Mouse (Mus musculus) ES-Bruce4 (cell line): ENCODE results near the gene Ldb1. TPM values are rescaled to one million over a fixed set of nuclear protein-coding genes. Genes with fewer than 3 reads are reported as not detected.
A peak's percentile ranks its signal among the peaks of the same experiment; 100 is the strongest.

Experiments
- H3K27ac ChIP-seq: 2 replicates; pipeline ENCODE4 v1.5.1; 2012; ENCODE audit warnings: low read length, inconsistent platforms; ENCODE audit not compliant: insufficient read depth
- H3K27me3 ChIP-seq: 2 replicates; pipeline ENCODE4 v1.6.1; 2012; ENCODE audit warnings: mild to moderate bottlenecking, low read length, inconsistent platforms; ENCODE audit not compliant: control insufficient read depth, poor library complexity, insufficient read depth, severe bottlenecking
- H3K36me3 ChIP-seq: 2 replicates; pipeline ENCODE4 v1.6.1; 2012; ENCODE audit warnings: inconsistent platforms, mild to moderate bottlenecking, low read length, moderate library complexity; ENCODE audit not compliant: control insufficient read depth, poor library complexity, insufficient read depth, severe bottlenecking
- H3K4me1 ChIP-seq: one replicate; pipeline ENCODE4 v1.8.1; 2011; ENCODE audit warnings: low read length; ENCODE audit not compliant: control insufficient read depth, insufficient read depth
- H3K4me3 ChIP-seq: 2 replicates; pipeline ENCODE4 v1.5.1; 2011; ENCODE audit warnings: low read depth, mild to moderate bottlenecking, low read length
- H3K9ac ChIP-seq: 2 replicates; pipeline ENCODE4 v1.6.1; 2012; ENCODE audit warnings: low read depth, mild to moderate bottlenecking, inconsistent platforms; ENCODE audit not compliant: poor library complexity, severe bottlenecking
- H3K9me3 ChIP-seq: replicated peaks from 2 replicates; pipeline ENCODE4 v1.6.1; 2012; ENCODE audit warnings: mild to moderate bottlenecking, low read length, inconsistent platforms; ENCODE audit not compliant: control insufficient read depth, poor library complexity, insufficient read depth, severe bottlenecking
- CTCF ChIP-seq: IDR thresholded peaks from one replicate; pipeline ENCODE4 v1.8.1; 2011; ENCODE audit warnings: low read depth, low read length
- EP300 ChIP-seq: IDR thresholded peaks from 2 replicates; pipeline ENCODE4 v1.6.1; 2011; ENCODE audit warnings: low read depth, low read length; ENCODE audit not compliant: insufficient read depth
- POLR2A ChIP-seq: IDR thresholded peaks from one replicate; pipeline ENCODE4 v1.8.1; 2011; ENCODE audit warnings: low read length; ENCODE audit not compliant: insufficient read depth
- polyA plus RNA-seq: library from polyadenylated mRNA; stranded (reverse); fragments of >200 nt; gene quantifications from 2 replicates; pipeline ENCODE4 v1.2.4, GENCODE M21; 2011; ENCODE audit warnings: low read depth; ENCODE audit not compliant: missing spikeins, insufficient read depth, insufficient read length

Ldb1 gene
- polyA plus RNA-seq, 1 experiment, result 146 TPM

DNA sequence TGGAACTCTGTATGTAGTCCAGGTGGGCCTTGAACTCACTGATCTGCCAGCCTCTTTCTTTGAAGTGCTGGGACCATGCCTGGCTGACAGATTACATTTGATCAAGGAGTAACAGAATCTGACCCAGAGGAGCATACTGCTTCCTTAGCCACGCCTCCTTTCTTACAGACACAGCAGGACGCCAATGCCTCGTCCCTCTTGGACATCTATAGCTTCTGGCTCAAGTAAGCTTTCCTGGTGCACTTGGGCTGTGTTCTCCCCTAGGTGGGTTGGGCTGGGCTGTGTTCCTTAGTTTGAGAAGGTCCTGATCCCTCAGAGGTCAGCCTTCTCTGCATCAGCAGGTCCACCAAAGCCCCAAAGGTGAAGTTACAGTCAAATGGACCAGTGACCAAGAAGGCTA, 33.5 kb upstream of the Ldb1 start:
- Histone ChIP-seq H3K9me3 (no peaks in the 10 kb centered on the region), H3K4me1 (peaks cover 3% of the 10 kb centered on the region), H3K4me3 (no peak overlapping the region), H3K27me3 (no peaks in the 10 kb centered on the region), H3K27ac (no peak overlapping the region), H3K9ac (no peak overlapping the region), H3K36me3 (peaks cover 49% of the 10 kb centered on the region)
- TF ChIP-seq POLR2A (no peak), CTCF (no peak)

DNA sequence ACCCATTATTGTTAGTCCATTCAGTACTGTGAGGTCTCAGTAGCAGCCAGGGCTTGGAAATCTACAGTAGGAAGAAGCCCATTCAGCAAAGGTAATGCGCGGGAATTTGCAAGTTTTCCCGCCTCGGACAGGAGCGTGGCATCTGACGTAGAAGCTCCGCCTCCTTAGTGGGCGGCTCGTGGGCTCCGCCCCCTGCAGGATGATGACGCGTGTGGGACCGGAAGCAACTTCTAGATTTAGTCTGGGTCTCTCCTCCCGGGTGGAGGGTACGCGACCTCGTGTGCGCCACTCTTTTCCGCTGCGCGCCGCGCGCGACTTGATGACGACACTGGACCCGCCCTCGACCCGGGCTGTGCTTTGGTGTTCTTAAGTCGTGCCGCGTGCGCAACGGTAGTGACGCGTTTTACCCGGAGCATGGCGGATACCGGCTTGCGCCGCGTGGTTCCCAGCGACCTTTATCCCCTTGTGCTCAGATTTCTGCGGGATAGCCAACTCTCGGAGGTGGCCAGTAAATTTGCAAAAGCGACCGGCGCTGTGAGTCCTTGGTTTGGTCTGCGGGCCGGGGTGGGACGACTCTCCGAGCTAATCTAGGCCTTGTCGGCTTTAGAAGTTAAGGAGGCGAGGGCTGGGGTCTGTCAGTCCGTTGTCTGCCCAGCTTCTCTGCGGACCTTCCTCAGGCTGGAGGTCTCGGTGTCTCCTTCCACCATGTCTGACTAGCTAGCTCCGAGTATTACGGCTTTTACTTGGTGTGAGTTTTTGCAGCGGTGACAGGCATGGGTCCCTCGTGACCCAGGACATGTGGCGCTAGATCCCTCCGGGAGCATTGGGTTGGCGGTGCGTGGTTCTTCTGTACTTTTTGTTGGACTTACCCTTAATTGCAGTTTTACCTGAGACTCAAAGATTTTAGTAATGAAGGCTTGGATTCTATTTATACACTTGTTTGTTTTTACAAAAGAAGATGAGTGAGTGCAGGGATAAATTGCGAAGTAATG, 30.9 kb upstream of the Ldb1 start, which contains the start of gene Nolc1:
TSS of gene Nolc1 (plus strand) at position 248 of the 992 bp plus-strand sequence.
- Histone ChIP-seq H3K36me3 (peaks cover 31% of the 10 kb centered on the region), H3K9me3 (no peaks in the 10 kb centered on the region), H3K4me3 (peak within 1 kb of the TSS; percentile 91), H3K9ac (peak within 1 kb of the TSS; percentile 73), H3K4me1 (peaks cover 5% of the 10 kb centered on the region), H3K27ac (peak within 1 kb of the TSS; percentile 89), H3K27me3 (no peaks in the 10 kb centered on the region)
- TF ChIP-seq POLR2A (peak; percentile 31), CTCF (no peak)

DNA sequence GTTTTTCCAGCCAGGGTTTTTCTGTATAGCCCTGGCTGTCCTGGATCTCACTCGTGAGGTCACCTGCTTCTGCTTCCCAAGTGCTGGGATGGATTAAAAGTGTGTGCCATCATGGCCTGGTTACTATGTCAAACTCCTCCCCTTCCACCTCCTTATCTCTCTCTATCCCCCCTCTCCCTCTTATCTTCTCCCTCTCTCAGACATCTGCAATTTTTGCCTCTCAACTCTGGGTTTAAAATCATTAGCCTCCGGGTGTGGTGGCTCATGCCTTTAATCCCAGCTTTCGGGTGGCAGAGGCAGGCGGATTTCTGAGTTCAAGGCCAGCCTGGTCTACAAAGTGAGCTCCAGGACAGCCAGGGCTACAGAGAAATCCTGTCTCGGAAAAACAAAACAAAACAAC, 29.3 kb upstream of the Ldb1 start:
- no peaks in the 10 kb centered on the region for H3K9me3 ChIP-seq
- peaks cover 29% of the 10 kb centered on the region for H3K36me3 ChIP-seq
- TF ChIP-seq POLR2A (no peak), CTCF (no peak), EP300 (no peak)
- H3K27me3 ChIP-seq, result no peaks in the 10 kb centered on the region
- peak overlapping the region; percentile 33 for H3K9ac ChIP-seq
- H3K4me3 ChIP-seq, result no peak overlapping the region
- peaks cover 5% of the 10 kb centered on the region for H3K4me1 ChIP-seq
- H3K27ac ChIP-seq, result peak overlapping the region; percentile 98

DNA sequence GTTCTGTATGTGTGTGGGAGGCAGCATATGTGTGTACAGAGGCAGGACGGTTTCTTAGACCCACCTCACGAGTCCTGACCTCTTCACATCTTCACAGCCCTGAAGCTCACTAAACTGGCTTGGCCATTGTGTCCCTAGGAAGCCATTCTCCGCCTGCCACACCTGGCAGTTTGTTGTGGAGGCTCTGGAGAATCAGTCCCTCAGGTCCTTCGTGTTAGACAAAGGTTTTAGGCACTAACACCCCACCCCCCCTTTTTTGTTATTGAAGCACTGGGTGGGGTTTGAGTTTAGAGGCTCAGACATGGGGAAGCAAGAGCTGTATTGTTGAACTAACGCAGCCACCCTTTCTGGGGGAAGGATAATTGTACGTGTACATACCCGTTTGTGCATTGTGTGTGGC, 28.3 kb upstream of the Ldb1 start:
- peak overlapping the region; percentile 33; the same call in 1 of the 2 replicates for H3K9ac ChIP-seq
- H3K4me3 ChIP-seq, result no peak overlapping the region
- no peaks in the 10 kb centered on the region for H3K9me3 ChIP-seq
- peaks cover 27% of the 10 kb centered on the region for H3K36me3 ChIP-seq
- peak overlapping the region; percentile 98 for H3K27ac ChIP-seq
- H3K4me1 ChIP-seq, result peaks cover 5% of the 10 kb centered on the region
- TF ChIP-seq POLR2A, result no peak
- peak; percentile 87 for TF ChIP-seq EP300
- H3K27me3 ChIP-seq, result no peaks in the 10 kb centered on the region

DNA sequence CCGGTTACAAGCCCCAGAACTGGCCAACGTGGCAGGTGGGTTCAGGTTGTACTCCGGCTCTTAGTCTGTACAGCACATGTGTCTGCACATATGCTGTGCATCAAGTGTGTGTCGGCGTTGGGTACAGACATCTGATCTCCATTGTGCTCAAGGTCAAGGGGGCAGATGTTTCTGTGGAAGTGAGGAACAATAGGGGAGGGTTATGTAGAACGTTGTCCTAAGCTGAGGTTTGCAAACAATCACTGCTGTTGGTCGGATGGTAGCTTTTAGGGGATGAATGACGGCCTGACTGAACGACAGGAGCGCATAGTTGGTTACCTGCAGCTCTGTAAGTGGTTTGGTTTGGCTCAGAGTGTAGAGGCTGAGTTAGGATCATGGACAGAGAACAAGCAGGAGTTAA, 23.0 kb upstream of the Ldb1 start:
- no peak for TF ChIP-seq EP300
- Histone ChIP-seq H3K36me3 (peaks cover 74% of the 10 kb centered on the region), H3K4me1 (peaks cover 2% of the 10 kb centered on the region), H3K9ac (no peak overlapping the region), H3K4me3 (no peak overlapping the region), H3K27me3 (no peaks in the 10 kb centered on the region), H3K27ac (0 out of 2 replicates have a peak overlapping the region, but pooled peaks have one; percentile 18), H3K9me3 (no peaks in the 10 kb centered on the region)

DNA sequence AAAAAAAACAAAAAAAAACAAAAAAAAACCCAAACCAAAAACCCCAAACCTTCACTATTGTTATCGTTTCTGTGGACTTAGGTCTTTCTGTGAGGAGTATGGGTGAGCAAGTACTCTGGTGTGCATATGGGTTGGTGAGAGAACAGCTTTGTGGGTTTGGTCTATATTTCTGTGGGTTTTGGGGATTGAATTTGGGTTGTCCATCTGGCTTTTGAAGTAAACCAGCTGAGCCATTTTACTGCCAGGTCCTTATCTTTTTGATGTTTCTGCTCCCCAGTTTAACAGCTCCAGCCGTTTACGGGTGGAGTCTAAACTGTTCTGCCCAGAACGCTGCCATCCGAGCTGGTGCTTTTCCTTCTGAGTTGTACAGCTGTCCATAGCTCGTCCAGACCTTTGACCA, 15.8 kb upstream of the Ldb1 start:
- Histone ChIP-seq H3K36me3 (peaks cover 49% of the 10 kb centered on the region), H3K4me3 (no peak overlapping the region), H3K27ac (no peak overlapping the region), H3K4me1 (peaks cover 2% of the 10 kb centered on the region), H3K27me3 (no peaks in the 10 kb centered on the region), H3K9ac (no peak overlapping the region), H3K9me3 (no peaks in the 10 kb centered on the region)
- TF ChIP-seq EP300 (no peak), CTCF (no peak)
